Mouse (Mus musculus): ENCODE results near the gene Pycard. TPM values are rescaled to one million over a fixed set of nuclear protein-coding genes. Genes with fewer than 3 reads are reported as not detected.
A peak's percentile ranks its signal among the peaks of the same experiment; 100 is the strongest.
"Not testable (repeated sequence)": the region's sequence is repeated elsewhere in the genome, so short reads cannot be mapped to it uniquely, and the experiment has no call there.

The Pycard gene
- total RNA-seq (2014; fragmentation: Nextera tagmentation) (2.0 and 2.4 TPM in 2 replicates), total RNA-seq (2017) (3.3 and 3.5 TPM in 2 replicates), polyA plus RNA-seq (2012) (1.2 and 1.3 TPM in 2 replicates)

DNA sequence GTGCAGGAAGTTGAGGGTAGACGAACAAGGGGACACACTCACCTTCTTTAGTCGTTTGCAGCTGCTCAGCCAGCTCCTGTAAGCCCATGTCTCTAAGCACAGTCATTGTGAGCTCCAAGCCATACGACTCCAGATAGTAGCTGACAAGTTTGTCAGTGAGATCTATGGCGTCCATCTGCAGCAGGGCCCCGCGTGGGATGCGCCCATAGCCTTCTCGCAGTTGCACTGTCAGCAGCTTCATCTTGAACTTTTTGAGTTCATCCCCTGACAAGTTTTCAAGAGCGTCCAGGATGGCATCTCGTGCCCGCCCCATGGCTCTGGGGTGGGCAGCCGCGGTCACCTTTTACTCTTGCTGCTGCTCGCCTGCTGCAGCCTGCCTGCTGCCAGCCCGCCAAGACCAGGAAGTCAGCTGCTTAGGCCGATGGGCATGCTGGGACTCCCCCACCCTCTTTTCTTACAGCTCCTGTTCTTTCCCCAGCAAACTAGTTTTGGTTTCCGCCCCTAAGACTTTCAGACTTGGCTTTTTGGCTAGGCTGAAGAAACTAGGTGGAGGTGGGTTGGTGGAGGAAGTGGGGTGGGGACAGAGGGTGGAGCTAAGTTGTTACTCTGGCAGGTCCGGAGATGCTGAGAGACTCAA lies at the start of gene Pycard:
Pycard (minus strand) TSS at position 527 of the 637 bp plus-strand sequence.
- peaks cover 89% of the 10 kb centered on the region for H3K36me3 ChIP-seq (replicated peaks)
- peaks cover 33% of the 10 kb centered on the region for H3K4me1 ChIP-seq (ENCODE audit: insufficient read depth, low read depth, low read length)
- H3K4me3 ChIP-seq (ENCODE audit: low read depth, low read length), result peak within 1 kb of the TSS; percentile 8; the same call in 1 of the 2 replicates
- DNase-seq (ENCODE audit: low spot score), result peak; percentile 23
- no peaks in the 10 kb centered on the region for H3K9me3 ChIP-seq (replicated peaks)
- no peak for TF ChIP-seq TAL1 (conservative IDR thresholded peaks at IDR 0.05; ENCODE audit: low read depth, low read length)
- TF ChIP-seq POLR2AphosphoS5 (IDR thresholded peaks at IDR 0.05; ENCODE audit: insufficient replicate concordance, low read depth, low read length), result no peak
- TF ChIP-seq GATA2 (IDR thresholded peaks at IDR 0.05; ENCODE audit: borderline replicate concordance, low read depth, low read length), result no peak
- TF ChIP-seq GATA1 (IDR thresholded peaks at IDR 0.05; ENCODE audit: borderline replicate concordance, low read length), result no peak
- no peak for TF ChIP-seq CTCF (IDR thresholded peaks at IDR 0.05; ENCODE audit: low read depth, low read length)
- ATAC-seq (ENCODE audit: extremely low read depth, insufficient number of reproducible peaks, low FRiP score, poor library complexity, severe bottlenecking), result no peak
- H3K27me3 ChIP-seq (ENCODE audit: insufficient read depth, low read length), result no peaks in the 10 kb centered on the region

DNA sequence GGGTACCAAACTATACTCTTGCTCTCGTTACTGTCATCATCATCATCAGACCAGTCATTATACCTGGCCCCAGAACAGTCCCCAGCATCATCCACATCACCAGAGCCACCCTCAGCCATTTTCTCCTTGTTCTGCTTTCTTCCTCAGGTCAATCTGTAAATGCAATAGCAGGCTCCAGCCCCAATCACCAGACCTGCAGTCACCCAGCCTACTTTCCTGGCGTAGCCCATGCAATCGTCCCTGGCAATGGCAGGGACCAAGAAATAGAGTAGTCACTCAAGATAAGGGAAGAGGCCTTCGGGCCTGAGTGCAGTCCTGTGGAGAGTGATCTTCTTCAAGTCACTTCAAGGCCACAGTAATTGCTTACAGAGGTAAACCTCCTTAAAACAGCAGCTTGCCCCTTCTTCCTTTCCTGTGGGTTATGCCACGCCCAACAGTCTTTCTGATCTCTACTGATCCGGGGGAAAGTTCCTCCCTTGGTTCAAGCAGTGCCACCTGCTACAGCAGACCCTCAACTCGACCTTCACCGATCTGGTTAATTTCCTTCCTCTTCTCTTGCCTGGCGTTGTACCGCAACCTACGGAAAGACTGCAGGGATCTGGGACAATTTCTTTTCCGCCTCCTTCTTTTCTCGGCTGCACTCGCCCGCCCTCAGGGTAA lies 48.6 kb upstream of the Pycard start:
- H3K27me3 ChIP-seq (ENCODE audit: insufficient read depth, low read length); DNase-seq (ENCODE audit: low spot score); ATAC-seq (ENCODE audit: extremely low read depth, insufficient number of reproducible peaks, low FRiP score, poor library complexity, severe bottlenecking); H3K4me3 ChIP-seq (ENCODE audit: low read depth, low read length); H3K9me3 ChIP-seq (replicated peaks); H3K4me1 ChIP-seq (ENCODE audit: insufficient read depth, low read depth, low read length); H3K36me3 ChIP-seq (replicated peaks): not testable (repeated sequence)

DNA sequence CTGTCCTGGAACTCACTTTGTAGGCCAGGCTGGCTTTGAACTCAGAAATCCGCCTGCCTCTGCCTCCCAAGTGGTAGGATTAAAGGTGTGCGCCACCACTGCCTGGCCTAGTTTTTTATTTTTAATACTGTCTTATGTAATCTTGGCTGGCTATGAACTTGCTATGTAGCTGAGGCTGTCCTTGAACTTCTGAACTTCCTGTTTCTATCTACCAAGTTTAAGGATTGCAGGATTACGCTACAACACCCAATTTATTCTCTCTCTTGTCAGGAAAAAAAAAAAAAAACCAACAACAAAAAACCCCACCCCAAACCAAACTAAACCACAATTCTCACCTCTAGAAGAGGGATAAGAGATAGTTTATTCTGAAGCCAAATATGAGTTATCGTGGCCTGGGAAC lies 39.9 kb upstream of the Pycard start:
- Histone ChIP-seq H3K36me3 (replicated peaks) (no peaks in the 10 kb centered on the region), H3K4me1 (ENCODE audit: insufficient read depth, low read depth, low read length) (no peaks in the 10 kb centered on the region), H3K9me3 (replicated peaks) (no peaks in the 10 kb centered on the region), H3K27me3 (ENCODE audit: insufficient read depth, low read length) (peaks cover 7% of the 10 kb centered on the region; the same call in 1 of the 2 replicates), H3K4me3 (ENCODE audit: low read depth, low read length) (no peak overlapping the region)
- ATAC-seq (ENCODE audit: extremely low read depth, insufficient number of reproducible peaks, low FRiP score, poor library complexity, severe bottlenecking), result no peak
- TF ChIP-seq TAL1 (conservative IDR thresholded peaks at IDR 0.05; ENCODE audit: low read depth, low read length), result no peak
- TF ChIP-seq GATA2 (IDR thresholded peaks at IDR 0.05; ENCODE audit: borderline replicate concordance, low read depth, low read length), result no peak
- TF ChIP-seq POLR2AphosphoS5 (IDR thresholded peaks at IDR 0.05; ENCODE audit: insufficient replicate concordance, low read depth, low read length), result no peak
- no peak for TF ChIP-seq GATA1 (IDR thresholded peaks at IDR 0.05; ENCODE audit: borderline replicate concordance, low read length)
- no peak for TF ChIP-seq CTCF (IDR thresholded peaks at IDR 0.05; ENCODE audit: low read depth, low read length)
- no peak for DNase-seq (ENCODE audit: low spot score)

DNA sequence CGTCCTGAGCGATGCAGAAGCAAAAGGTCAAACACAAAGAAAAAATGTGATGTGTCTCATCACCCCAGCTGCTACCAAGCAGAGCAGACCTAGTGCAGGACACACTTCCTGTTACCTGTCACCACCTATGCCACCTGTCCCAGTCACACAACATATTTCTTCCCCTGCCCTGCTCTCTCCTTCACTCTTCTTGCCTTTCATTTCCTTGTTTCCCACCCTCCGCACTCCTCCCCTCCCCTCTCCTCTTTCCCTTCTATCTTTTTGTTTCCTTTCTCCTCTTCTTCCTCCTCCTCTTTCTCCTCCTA lies 39.3 kb upstream of the Pycard start:
- ATAC-seq (ENCODE audit: extremely low read depth, insufficient number of reproducible peaks, low FRiP score, poor library complexity, severe bottlenecking) (no peak), DNase-seq (ENCODE audit: low spot score) (no peak)
- Histone ChIP-seq H3K4me1 (ENCODE audit: insufficient read depth, low read depth, low read length) (no peaks in the 10 kb centered on the region), H3K9me3 (replicated peaks) (no peaks in the 10 kb centered on the region), H3K27me3 (ENCODE audit: insufficient read depth, low read length) (peaks cover 7% of the 10 kb centered on the region; the same call in 1 of the 2 replicates), H3K4me3 (ENCODE audit: low read depth, low read length) (no peak overlapping the region), H3K36me3 (replicated peaks) (no peaks in the 10 kb centered on the region)
- TF ChIP-seq POLR2AphosphoS5 (IDR thresholded peaks at IDR 0.05; ENCODE audit: insufficient replicate concordance, low read depth, low read length) (no peak), CTCF (IDR thresholded peaks at IDR 0.05; ENCODE audit: low read depth, low read length) (no peak), GATA2 (IDR thresholded peaks at IDR 0.05; ENCODE audit: borderline replicate concordance, low read depth, low read length) (no peak), TAL1 (conservative IDR thresholded peaks at IDR 0.05; ENCODE audit: low read depth, low read length) (no peak), GATA1 (IDR thresholded peaks at IDR 0.05; ENCODE audit: borderline replicate concordance, low read length) (no peak)

DNA sequence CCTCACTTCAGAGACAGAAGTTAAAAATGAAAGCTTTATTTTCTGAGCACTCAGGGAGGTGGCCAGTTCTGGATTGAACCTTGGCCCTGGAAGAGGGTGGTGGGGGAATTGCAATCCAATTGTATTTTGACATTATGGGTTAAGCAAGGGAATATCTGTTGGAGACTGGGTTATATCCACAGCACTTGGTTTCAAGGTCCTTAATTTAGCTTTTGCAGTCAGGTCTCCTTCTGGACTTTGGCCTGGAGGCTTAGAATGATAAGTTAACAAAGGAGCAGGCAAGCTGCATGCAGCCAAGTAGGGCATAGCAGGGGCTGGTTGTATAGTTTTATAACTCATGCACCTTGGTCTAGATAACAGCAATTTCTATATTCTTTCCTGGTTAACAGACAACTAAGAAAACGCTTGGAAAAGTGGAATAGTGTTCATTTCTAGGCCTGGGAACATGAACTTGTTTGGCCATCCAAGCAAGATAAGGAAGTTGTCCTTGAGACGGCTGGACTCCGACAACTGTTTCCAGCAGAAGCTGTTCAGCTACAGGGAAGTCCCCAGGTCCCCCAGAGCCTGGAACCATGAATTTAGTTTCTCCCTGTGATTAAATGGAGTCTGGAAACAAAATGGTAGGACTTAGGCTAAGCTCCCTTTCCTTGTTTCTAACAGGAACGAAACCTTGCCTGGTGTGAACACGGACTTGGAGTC lies 38.8 kb upstream of the Pycard start:
- H3K4me1 ChIP-seq (ENCODE audit: insufficient read depth, low read depth, low read length), result no peaks in the 10 kb centered on the region
- no peak overlapping the region for H3K4me3 ChIP-seq (ENCODE audit: low read depth, low read length)
- DNase-seq (ENCODE audit: low spot score), result no peak
- H3K27me3 ChIP-seq (ENCODE audit: insufficient read depth, low read length), result peaks cover 7% of the 10 kb centered on the region; the same call in 1 of the 2 replicates
- no peak for ATAC-seq (ENCODE audit: extremely low read depth, insufficient number of reproducible peaks, low FRiP score, poor library complexity, severe bottlenecking)
- TF ChIP-seq TAL1 (conservative IDR thresholded peaks at IDR 0.05; ENCODE audit: low read depth, low read length), result no peak
- no peak for TF ChIP-seq GATA1 (IDR thresholded peaks at IDR 0.05; ENCODE audit: borderline replicate concordance, low read length)
- TF ChIP-seq POLR2AphosphoS5 (IDR thresholded peaks at IDR 0.05; ENCODE audit: insufficient replicate concordance, low read depth, low read length), result no peak
- TF ChIP-seq CTCF (IDR thresholded peaks at IDR 0.05; ENCODE audit: low read depth, low read length), result no peak
- TF ChIP-seq GATA2 (IDR thresholded peaks at IDR 0.05; ENCODE audit: borderline replicate concordance, low read depth, low read length), result no peak
- H3K36me3 ChIP-seq (replicated peaks), result no peaks in the 10 kb centered on the region
- H3K9me3 ChIP-seq (replicated peaks), result no peaks in the 10 kb centered on the region

DNA sequence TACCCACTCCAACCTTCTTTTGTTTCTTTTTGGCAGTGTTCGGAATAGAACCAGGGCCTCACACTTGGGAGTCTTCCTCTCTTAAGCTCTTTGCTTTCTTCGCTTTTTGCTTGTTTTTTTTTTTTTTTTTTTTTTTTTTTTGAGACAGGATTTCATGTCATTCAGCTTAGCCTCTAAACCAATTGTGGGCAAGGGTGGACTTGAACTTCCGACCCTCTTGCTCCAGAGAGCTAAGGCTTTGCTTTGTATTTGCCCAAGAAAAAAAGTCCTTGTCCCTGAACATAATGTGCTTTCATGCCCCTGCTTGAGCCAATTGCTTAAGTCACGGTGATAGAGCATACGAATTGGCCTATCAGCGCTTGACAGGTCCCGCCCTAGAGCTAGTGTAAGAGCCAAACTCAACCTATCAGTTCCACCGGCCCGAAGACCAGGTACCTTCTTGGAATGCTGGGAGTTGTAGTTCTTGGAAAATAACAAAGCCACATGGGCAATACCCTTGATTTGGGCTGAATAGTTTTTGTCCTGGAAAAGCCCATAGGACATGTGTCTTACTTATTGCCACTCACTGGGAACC lies 37.8 kb upstream of the Pycard start:
- Histone ChIP-seq H3K36me3 (replicated peaks) (no peaks in the 10 kb centered on the region), H3K4me3 (ENCODE audit: low read depth, low read length) (no peak overlapping the region), H3K9me3 (replicated peaks) (no peaks in the 10 kb centered on the region), H3K4me1 (ENCODE audit: insufficient read depth, low read depth, low read length) (no peaks in the 10 kb centered on the region), H3K27me3 (ENCODE audit: insufficient read depth, low read length) (peaks cover 7% of the 10 kb centered on the region; the same call in 1 of the 2 replicates)
- ATAC-seq (ENCODE audit: extremely low read depth, insufficient number of reproducible peaks, low FRiP score, poor library complexity, severe bottlenecking) (no peak), DNase-seq (ENCODE audit: low spot score) (no peak)
- TF ChIP-seq GATA1 (IDR thresholded peaks at IDR 0.05; ENCODE audit: borderline replicate concordance, low read length) (no peak), TAL1 (conservative IDR thresholded peaks at IDR 0.05; ENCODE audit: low read depth, low read length) (no peak), POLR2AphosphoS5 (IDR thresholded peaks at IDR 0.05; ENCODE audit: insufficient replicate concordance, low read depth, low read length) (no peak), CTCF (IDR thresholded peaks at IDR 0.05; ENCODE audit: low read depth, low read length) (no peak), GATA2 (IDR thresholded peaks at IDR 0.05; ENCODE audit: borderline replicate concordance, low read depth, low read length) (no peak)
